Mouse (Mus musculus) liver, adult 2 months (tissue): Measurements from ENCODE around the gene Irf7. TPM values are rescaled to one million over a fixed set of nuclear protein-coding genes. Genes with fewer than 3 reads are reported as not detected.

ENCODE experiments used
- DNase-seq: peaks from one replicate; pipeline ENCODE4 v3.0.0-alpha.2; 2011; ENCODE audit warnings: low read depth, low spot score; ENCODE audit errors: extremely low read depth
- H3K27ac ChIP-seq: fragments of 200-500 bp; replicated peaks from 2 replicates; pipeline ENCODE4 v1.5.1; 2012; ENCODE audit warnings: low read depth, mild to moderate bottlenecking, control low read depth, inconsistent platforms, low read length; ENCODE audit not compliant: insufficient read depth
- H3K27me3 ChIP-seq: fragments of 200-500 bp; 2 replicates; pipeline ENCODE4 v1.6.1; 2012; ENCODE audit warnings: mild to moderate bottlenecking, moderate library complexity, low read length, inconsistent platforms; ENCODE audit not compliant: control insufficient read depth, insufficient read depth
- H3K36me3 ChIP-seq: fragments of 200-500 bp; 2 replicates; pipeline ENCODE4 v1.6.1; 2012; ENCODE audit warnings: low read length, inconsistent platforms; ENCODE audit not compliant: control insufficient read depth, insufficient read depth
- H3K4me1 ChIP-seq: fragments of 200-500 bp; 2 replicates; pipeline ENCODE4 v1.6.1; 2011; ENCODE audit warnings: low read length; ENCODE audit not compliant: control insufficient read depth, insufficient read depth
- H3K4me3 ChIP-seq: fragments of 200-500 bp; 2 replicates; pipeline ENCODE4 v1.5.1; 2011; ENCODE audit warnings: low read depth, mild to moderate bottlenecking, control low read depth, low read length, moderate library complexity; ENCODE audit not compliant: insufficient read depth
- H3K79me2 ChIP-seq: fragments of 200-500 bp; 2 replicates; pipeline ENCODE4 v1.6.1; 2012; ENCODE audit warnings: inconsistent platforms, mild to moderate bottlenecking, low read length, moderate library complexity; ENCODE audit not compliant: control insufficient read depth, insufficient read depth
- H3K9ac ChIP-seq: fragments of 200-500 bp; 2 replicates; pipeline ENCODE4 v1.6.1; 2012; ENCODE audit warnings: low read depth, mild to moderate bottlenecking, control low read depth, inconsistent platforms, low read length
- CTCF ChIP-seq: fragments of 200-500 bp; IDR thresholded peaks from 2 replicates; pipeline ENCODE4 v1.5.1; 2011; ENCODE audit warnings: low read depth, low read length, control low read depth
- POLR2A ChIP-seq: fragments of 200-500 bp; IDR thresholded peaks from 2 replicates; pipeline ENCODE4 v1.6.1; 2011; ENCODE audit warnings: low read length, control low read depth; ENCODE audit not compliant: insufficient read depth; ENCODE audit errors: extremely low read depth
- WGBS: fragments of 180-500 bp; shearing (Covaris S2); methylation state at CpG from one replicate; pipeline ENCODE4 v1.1.7; 2018; 5-methylcytosine and 5-hydroxymethylcytosine counted together
- polyA plus RNA-seq: library from polyadenylated mRNA; depleted of rRNA; stranded (reverse); fragments of >200 nt; gene quantifications from 2 replicates; pipeline ENCODE4 v1.2.3, GENCODE M21; 2012; rRNA removed
- total RNA-seq: library from RNA; depleted of rRNA; stranded (reverse); fragments of >200 nt; gene quantifications from 2 replicates; pipeline ENCODE4 v1.2.3, GENCODE M21; 2014; rRNA removed

Gene Irf7
- total and polyA plus RNA-seq, 2 experiments: 32.2 to 102 TPM

DNA sequence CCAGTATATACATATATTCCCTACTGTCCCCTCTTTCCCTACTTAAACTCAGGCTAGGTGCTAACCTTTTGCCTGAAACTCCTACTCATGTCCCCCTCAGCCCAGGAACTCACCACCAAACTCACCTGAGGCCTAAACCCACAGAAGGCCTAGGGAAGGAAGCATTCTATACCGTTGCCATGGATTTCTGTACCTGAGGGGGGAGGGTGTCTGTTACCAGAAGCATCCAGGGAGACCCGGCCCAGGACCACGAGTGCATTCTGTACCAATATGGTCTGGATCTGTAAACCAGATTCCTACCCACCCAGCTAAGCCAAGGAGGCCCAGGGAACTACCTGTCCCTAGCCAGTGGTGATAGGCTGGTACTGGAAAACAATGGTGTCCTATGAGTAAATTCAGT is 52.0 kb downstream of the Irf7 start:
- Histone ChIP-seq H3K9ac (no peak overlapping the region), H3K4me1 (peaks cover 16% of the 10 kb centered on the region), H3K27me3 (no peaks in the 10 kb centered on the region), H3K36me3 (no peaks in the 10 kb centered on the region), H3K27ac (no peak overlapping the region), H3K4me3 (no peak overlapping the region), H3K79me2 (peaks cover 12% of the 10 kb centered on the region; the same call in 1 of the 2 replicates)
- TF ChIP-seq POLR2A (no peak), CTCF (no peak)
- no peak for DNase-seq
- 89% methylated on average over 3 of the region's 3 CpGs for WGBS

DNA sequence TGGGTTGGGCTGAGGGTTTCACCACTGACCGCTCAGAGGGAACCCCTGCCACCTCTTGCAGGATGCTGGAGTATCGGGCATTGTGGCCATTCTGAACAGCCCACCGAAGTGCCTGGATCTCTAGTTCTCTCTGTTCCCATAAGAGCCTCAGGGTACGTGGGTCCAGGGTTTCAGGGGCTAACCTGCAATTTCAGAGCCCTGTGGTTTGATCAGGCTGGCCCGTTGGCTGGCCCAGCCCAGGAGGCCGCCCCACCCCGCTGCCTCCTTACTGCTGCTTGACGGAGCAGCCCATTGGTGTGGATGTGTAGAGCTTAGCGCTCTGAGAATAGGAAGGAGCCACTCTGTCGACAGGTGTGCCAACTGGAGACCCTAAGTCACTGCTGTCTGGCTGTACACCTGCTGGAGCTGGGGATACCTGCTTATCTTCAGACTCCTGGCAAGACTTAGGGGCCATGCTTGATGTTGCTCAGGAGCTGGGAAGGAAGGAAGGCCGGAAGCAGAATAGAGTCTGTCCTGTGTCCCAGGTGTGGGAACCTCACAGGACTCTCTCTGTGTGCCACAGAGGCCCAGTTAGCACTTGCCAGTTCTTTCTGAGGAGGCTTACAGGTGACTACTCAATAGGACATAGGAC is 52.6 kb downstream of the Irf7 start, which contains the start of gene Lmntd2:
TSS of gene Lmntd2 (minus strand) at position 476 of the 631 bp plus-strand sequence.
- 93% methylated on average over 11 of the region's 11 CpGs for whole genome bisulfite sequencing
- no peak within 1 kb of the TSS for H3K27ac ChIP-seq
- DNase-seq: no peak
- H3K36me3 ChIP-seq: no peaks in the 10 kb centered on the region
- H3K9ac ChIP-seq: no peak within 1 kb of the TSS
- TF ChIP-seq POLR2A (no peak), CTCF (no peak)
- peaks cover 16% of the 10 kb centered on the region for H3K4me1 ChIP-seq
- H3K4me3 ChIP-seq: no peak within 1 kb of the TSS
- H3K79me2 ChIP-seq: peaks cover 12% of the 10 kb centered on the region; the same call in 1 of the 2 replicates
- H3K27me3 ChIP-seq: no peaks in the 10 kb centered on the region

DNA sequence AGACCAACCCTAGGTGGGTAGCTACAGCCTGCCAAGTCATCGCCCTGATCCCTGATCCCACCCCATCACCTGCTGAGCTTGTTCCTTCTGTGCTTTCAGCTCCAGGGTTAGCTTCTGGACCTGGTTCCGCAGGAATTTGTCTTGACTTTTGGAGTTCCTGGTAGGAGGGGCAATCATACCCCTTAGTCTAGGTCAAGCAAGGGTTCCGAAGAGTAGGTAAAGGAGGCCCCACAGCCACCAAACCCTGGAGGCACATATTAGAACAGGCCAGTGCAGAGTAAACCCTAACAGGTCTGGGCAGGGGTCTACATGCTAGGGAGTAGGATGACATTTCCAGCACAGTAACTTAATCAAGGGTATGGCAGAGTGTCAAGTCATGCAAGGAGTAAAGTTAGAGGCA is 53.1 kb downstream of the Irf7 start:
- no peak for DNase-seq
- Histone ChIP-seq H3K9ac (no peak overlapping the region), H3K27me3 (no peaks in the 10 kb centered on the region), H3K4me1 (peaks cover 16% of the 10 kb centered on the region), H3K27ac (no peak overlapping the region), H3K79me2 (peaks cover 12% of the 10 kb centered on the region; the same call in 1 of the 2 replicates), H3K4me3 (no peak overlapping the region), H3K36me3 (no peaks in the 10 kb centered on the region)
- TF ChIP-seq CTCF (no peak), POLR2A (no peak)
- 98% methylated on average over 3 of the region's 3 CpGs for WGBS

Other genes with a start within 250 kb of the Irf7 start
- gene Ifitm6, start 248.6 kb downstream of the Irf7 start, total RNA-seq: 0.81 and 0.83 TPM in 2 replicates
- 0.72 and 1.7 TPM in 2 replicates for gene Ifitm6, start 248.6 kb downstream of the Irf7 start, polyA plus RNA-seq
- not detected in 2 replicates for gene Gm17387, start 237.3 kb downstream of the Irf7 start, total RNA-seq
- not detected in 2 replicates for gene Gm17387, start 237.3 kb downstream of the Irf7 start, polyA plus RNA-seq
- gene B4galnt4, start 205.4 kb downstream of the Irf7 start, total RNA-seq: 0.09 TPM in 1 of 2 replicates, not detected in the other
- 0.04 and 0.10 TPM in 2 replicates for gene B4galnt4, start 205.4 kb downstream of the Irf7 start, polyA plus RNA-seq
- gene Pkp3, start 188.3 kb downstream of the Irf7 start, total RNA-seq: 0.60 and 0.83 TPM in 2 replicates
- gene Pkp3, start 188.3 kb downstream of the Irf7 start, polyA plus RNA-seq: 1.9 and 2.0 TPM in 2 replicates
- 21.8 and 28.5 TPM in 2 replicates for gene Sigirr, start 165.9 kb downstream of the Irf7 start, total RNA-seq
- 42.4 and 42.5 TPM in 2 replicates for gene Sigirr, start 165.9 kb downstream of the Irf7 start, polyA plus RNA-seq
- gene Ano9, start 148.7 kb downstream of the Irf7 start, total RNA-seq: not detected in 2 replicates
- gene Ano9, start 148.7 kb downstream of the Irf7 start, polyA plus RNA-seq: 0.09 and 0.13 TPM in 2 replicates
- 5.2 and 5.4 TPM in 2 replicates for gene Ptdss2, start 144.1 kb downstream of the Irf7 start, total RNA-seq
- 10.7 and 13.5 TPM in 2 replicates for gene Ptdss2, start 144.1 kb downstream of the Irf7 start, polyA plus RNA-seq
- 106 and 108 TPM in 2 replicates for gene Rnh1, start 93.6 kb downstream of the Irf7 start, total RNA-seq
- 134 and 136 TPM in 2 replicates for gene Rnh1, start 93.6 kb downstream of the Irf7 start, polyA plus RNA-seq
- 37.6 and 53.8 TPM in 2 replicates for gene Hras, start 72.5 kb downstream of the Irf7 start, total RNA-seq
- gene Hras, start 72.5 kb downstream of the Irf7 start, polyA plus RNA-seq: 50.4 and 58.9 TPM in 2 replicates
- gene Lrrc56, start 72.3 kb downstream of the Irf7 start, total RNA-seq: 1.8 and 2.1 TPM in 2 replicates
- gene Lrrc56, start 72.3 kb downstream of the Irf7 start, polyA plus RNA-seq: 4.4 and 4.8 TPM in 2 replicates
- gene Lmntd2, start 52.4 kb downstream of the Irf7 start, total RNA-seq: 0.47 and 0.83 TPM in 2 replicates
- 1.4 and 2.2 TPM in 2 replicates for gene Lmntd2, start 52.4 kb downstream of the Irf7 start, polyA plus RNA-seq
- 21.6 and 22.5 TPM in 2 replicates for gene Rassf7, start 50.6 kb downstream of the Irf7 start, total RNA-seq
- 49.1 and 53.3 TPM in 2 replicates for gene Rassf7, start 50.6 kb downstream of the Irf7 start, polyA plus RNA-seq
- 8.1 and 12.6 TPM in 2 replicates for gene Phrf1, start 37.7 kb downstream of the Irf7 start, total RNA-seq
- gene Phrf1, start 37.7 kb downstream of the Irf7 start, polyA plus RNA-seq: 6.7 and 9.2 TPM in 2 replicates
- gene Cdhr5, start 10.3 kb upstream of the Irf7 start, total RNA-seq: 18.5 and 40.3 TPM in 2 replicates
- 31.2 and 31.7 TPM in 2 replicates for gene Cdhr5, start 10.3 kb upstream of the Irf7 start, polyA plus RNA-seq
- not detected in 2 replicates for gene Sct, start 12.7 kb upstream of the Irf7 start, total RNA-seq
- gene Sct, start 12.7 kb upstream of the Irf7 start, polyA plus RNA-seq: not detected in 2 replicates
- gene Drd4, start 25.5 kb upstream of the Irf7 start, total RNA-seq: not detected in 2 replicates
- not detected in 2 replicates for gene Drd4, start 25.5 kb upstream of the Irf7 start, polyA plus RNA-seq
- gene Deaf1, start 61.2 kb upstream of the Irf7 start, total RNA-seq: 3.1 and 5.8 TPM in 2 replicates
- gene Deaf1, start 61.2 kb upstream of the Irf7 start, polyA plus RNA-seq: 6.9 and 7.8 TPM in 2 replicates
- gene Tmem80, start 61.3 kb upstream of the Irf7 start, total RNA-seq: 8.9 and 10.3 TPM in 2 replicates
- gene Tmem80, start 61.3 kb upstream of the Irf7 start, polyA plus RNA-seq: 14.3 and 20.9 TPM in 2 replicates
- 17.4 and 38.5 TPM in 2 replicates for gene Eps8l2, start 72.4 kb upstream of the Irf7 start, total RNA-seq
- 80.9 and 117 TPM in 2 replicates for gene Eps8l2, start 72.4 kb upstream of the Irf7 start, polyA plus RNA-seq
- 160 and 195 TPM in 2 replicates for gene Taldo1, start 125.7 kb upstream of the Irf7 start, total RNA-seq
- 125 and 166 TPM in 2 replicates for gene Taldo1, start 125.7 kb upstream of the Irf7 start, polyA plus RNA-seq
- gene Gatd1, start 147.7 kb upstream of the Irf7 start, total RNA-seq: 15.1 and 23.5 TPM in 2 replicates
- gene Gatd1, start 147.7 kb upstream of the Irf7 start, polyA plus RNA-seq: 34.9 and 36.2 TPM in 2 replicates
- gene Cend1, start 163.0 kb upstream of the Irf7 start, total RNA-seq: 0.13 TPM in 1 of 2 replicates, not detected in the other
- 0.09 and 0.10 TPM in 2 replicates for gene Cend1, start 163.0 kb upstream of the Irf7 start, polyA plus RNA-seq
- 26.1 and 40.7 TPM in 2 replicates for gene Slc25a22, start 171.4 kb upstream of the Irf7 start, total RNA-seq
- gene Slc25a22, start 171.4 kb upstream of the Irf7 start, polyA plus RNA-seq: 315 and 345 TPM in 2 replicates
- 0.37 and 0.94 TPM in 2 replicates for gene Pidd1, start 177.5 kb upstream of the Irf7 start, total RNA-seq
- 3.8 and 4.7 TPM in 2 replicates for gene Pidd1, start 177.5 kb upstream of the Irf7 start, polyA plus RNA-seq
- 255 and 308 TPM in 2 replicates for gene Rplp2, start 180.9 kb upstream of the Irf7 start, total RNA-seq
- gene Rplp2, start 180.9 kb upstream of the Irf7 start, polyA plus RNA-seq: 265 and 286 TPM in 2 replicates
- 22.6 and 31.7 TPM in 2 replicates for gene Pnpla2, start 188.7 kb upstream of the Irf7 start, total RNA-seq
- gene Pnpla2, start 188.7 kb upstream of the Irf7 start, polyA plus RNA-seq: 83.7 and 84.8 TPM in 2 replicates
- gene Cracr2b, start 194.6 kb upstream of the Irf7 start, total RNA-seq: 3.7 and 4.3 TPM in 2 replicates
- 4.7 and 8.7 TPM in 2 replicates for gene Cracr2b, start 194.6 kb upstream of the Irf7 start, polyA plus RNA-seq
- 51.9 and 52.7 TPM in 2 replicates for gene Cd151, start 200.9 kb upstream of the Irf7 start, total RNA-seq
- gene Cd151, start 200.9 kb upstream of the Irf7 start, polyA plus RNA-seq: 92.8 and 103 TPM in 2 replicates
- 41.1 and 43.3 TPM in 2 replicates for gene Polr2l, start 208.7 kb upstream of the Irf7 start, total RNA-seq
- 42.8 and 45.7 TPM in 2 replicates for gene Polr2l, start 208.7 kb upstream of the Irf7 start, polyA plus RNA-seq
- gene Tspan4, start 208.8 kb upstream of the Irf7 start, total RNA-seq: 66.9 and 67.1 TPM in 2 replicates
- 78.1 and 135 TPM in 2 replicates for gene Tspan4, start 208.8 kb upstream of the Irf7 start, polyA plus RNA-seq